Mouse (Mus musculus) stomach, embryonic 16.5 days (tissue): ENCODE measurements around the gene Smarcb1. TPM values are rescaled to one million over a fixed set of nuclear protein-coding genes. Genes with fewer than 3 reads are reported as not detected.

Experiments
- ATAC-seq: fragments of 200-750 bp; cut with Nextera tagmentation; 2 replicates; pipeline ENCODE4 v1.8.0; 2017; ENCODE audit warnings: moderate number of reproducible peaks, moderate TSS enrichment; ENCODE audit not compliant: insufficient read depth, low FRiP score
- H3K27ac ChIP-seq: fragments of 300-500 bp; sonication (generic); 2 replicates; pipeline ENCODE4 v1.5.1; 2014; ENCODE audit warnings: low read length
- H3K27me3 ChIP-seq: fragments of 300-500 bp; sonication (generic); 2 replicates; pipeline ENCODE4 v1.6.1; 2014; ENCODE audit warnings: low read length, control low read depth, mixed read lengths; ENCODE audit not compliant: control insufficient read depth, insufficient read depth
- H3K36me3 ChIP-seq: fragments of 300-500 bp; sonication (generic); 2 replicates; pipeline ENCODE4 v1.6.1; 2014; ENCODE audit warnings: low read length; ENCODE audit not compliant: control insufficient read depth, insufficient read depth
- H3K4me1 ChIP-seq: fragments of 300-500 bp; sonication (generic); 2 replicates; pipeline ENCODE4 v1.6.1; 2014; ENCODE audit warnings: low read length, control low read depth, mixed read lengths; ENCODE audit not compliant: control insufficient read depth, insufficient read depth
- H3K4me2 ChIP-seq: fragments of 300-500 bp; sonication (generic); 2 replicates; pipeline ENCODE4 v1.6.1; 2014; ENCODE audit warnings: low read depth, low read length, mixed read lengths
- H3K4me3 ChIP-seq: fragments of 300-500 bp; sonication (generic); replicated peaks from 2 replicates; pipeline ENCODE4 v1.5.1; 2014; ENCODE audit warnings: mild to moderate bottlenecking, low read length
- H3K9ac ChIP-seq: fragments of 300-500 bp; sonication (generic); 2 replicates; pipeline ENCODE4 v1.6.1; 2014; ENCODE audit warnings: low read length
- H3K9me3 ChIP-seq: fragments of 300-500 bp; sonication (generic); replicated peaks from 2 replicates; pipeline ENCODE4 v1.6.1; 2016; ENCODE audit warnings: low read length, control low read depth; ENCODE audit not compliant: control insufficient read depth
- WGBS: fragments of 180-500 bp; shearing (Covaris S2); extraction: QIAGEN DNeasy Blood & Tissue Kit; methylation state at CpG from one replicate; pipeline ENCODE4 v1.1.7; 2014; 5-methylcytosine and 5-hydroxymethylcytosine counted together
- polyA plus RNA-seq: library from polyadenylated mRNA; unstranded; fragments of >200 nt; fragmentation: Nextera tagmentation; extraction: Ambion mirVana; gene quantifications from 2 replicates; pipeline ENCODE4 v1.2.1, GENCODE M21; 2015

Gene Smarcb1
- polyA plus RNA-seq, 1 experiment from 2014 or later, result 159 TPM

DNA sequence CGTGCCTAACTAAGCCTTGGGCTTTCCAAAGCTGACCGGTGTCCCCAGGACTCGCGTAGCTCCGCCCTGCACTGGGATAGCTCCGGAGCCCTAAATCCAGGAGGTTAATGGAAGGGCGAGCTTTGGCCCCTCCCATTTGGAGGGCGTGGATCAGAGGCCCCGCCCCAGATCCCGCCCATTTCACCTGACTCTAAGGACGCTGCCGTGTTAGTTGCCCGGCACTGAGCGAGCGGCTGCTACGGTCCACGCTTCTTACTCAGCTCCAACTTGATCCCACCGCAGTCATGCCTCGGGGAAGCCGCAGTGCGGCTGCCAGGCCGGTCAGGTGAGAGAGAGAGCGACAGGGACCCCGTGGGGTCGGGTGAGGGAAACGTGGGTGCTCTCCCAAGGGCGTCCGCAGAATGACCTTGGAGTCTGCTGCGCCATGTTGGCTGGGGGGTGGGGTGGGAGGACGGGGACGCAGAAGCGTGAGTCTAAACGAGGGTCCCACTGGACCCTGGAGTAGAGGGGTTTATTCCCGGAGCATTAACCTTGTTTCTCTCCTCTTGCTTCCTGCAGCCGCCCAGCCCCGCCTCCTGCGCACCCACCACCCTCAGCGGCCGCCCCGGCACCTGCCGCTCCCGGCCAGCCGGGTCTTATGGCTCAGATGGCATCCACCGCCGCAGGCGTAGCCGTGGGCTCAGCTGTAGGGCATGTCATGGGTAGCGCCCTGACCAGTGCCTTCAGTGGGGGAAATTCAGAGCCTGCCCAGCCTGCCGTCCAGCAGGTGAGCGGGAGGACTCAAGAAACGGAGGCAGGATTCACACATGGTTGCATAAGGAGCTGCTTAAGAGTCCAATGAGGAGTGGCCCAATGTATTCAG is 14.5 kb upstream of the Smarcb1 start, which contains the start of gene Mmp11:
Gene Mmp11 (minus strand): TSS at position 817 of the 862 bp plus-strand sequence.
- Histone ChIP-seq H3K36me3 (no peaks in the 10 kb centered on the region), H3K4me1 (peaks cover 18% of the 10 kb centered on the region), H3K27ac (no peak within 1 kb of the TSS), H3K27me3 (peaks cover 2% of the 10 kb centered on the region; the same call in 1 of the 2 replicates), H3K9me3 (no peaks in the 10 kb centered on the region), H3K4me2 (peak within 1 kb of the TSS; percentile 71), H3K4me3 (peak within 1 kb of the TSS; percentile 66), H3K9ac (peak within 1 kb of the TSS; percentile 76)
- WGBS, result 3% methylated on average over 51 of the region's 51 CpGs
- peak; percentile 77; the same call in 1 of the 2 replicates for ATAC-seq

DNA sequence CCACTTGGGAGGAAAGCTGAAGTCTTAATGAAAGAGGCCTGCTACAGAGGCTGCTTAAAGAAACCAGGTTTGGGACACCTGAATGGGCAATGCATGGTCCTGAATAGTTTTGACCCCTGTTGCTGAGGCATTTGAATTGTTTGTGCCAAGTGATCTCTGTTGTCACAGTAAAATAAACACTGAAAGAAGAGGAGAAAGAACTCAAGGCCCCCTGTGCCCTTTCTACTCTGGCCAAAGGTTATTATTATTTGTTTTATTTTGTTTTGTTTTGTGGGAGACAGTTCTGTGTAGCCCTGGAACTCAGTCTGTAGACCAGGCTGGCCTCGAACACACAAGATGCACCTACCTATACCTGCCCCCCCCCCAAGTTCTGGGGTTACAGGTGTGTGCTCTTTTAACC is 13.6 kb upstream of the Smarcb1 start:
- H3K4me3 ChIP-seq, result no peak overlapping the region; the same call in 1 of the 2 replicates

DNA sequence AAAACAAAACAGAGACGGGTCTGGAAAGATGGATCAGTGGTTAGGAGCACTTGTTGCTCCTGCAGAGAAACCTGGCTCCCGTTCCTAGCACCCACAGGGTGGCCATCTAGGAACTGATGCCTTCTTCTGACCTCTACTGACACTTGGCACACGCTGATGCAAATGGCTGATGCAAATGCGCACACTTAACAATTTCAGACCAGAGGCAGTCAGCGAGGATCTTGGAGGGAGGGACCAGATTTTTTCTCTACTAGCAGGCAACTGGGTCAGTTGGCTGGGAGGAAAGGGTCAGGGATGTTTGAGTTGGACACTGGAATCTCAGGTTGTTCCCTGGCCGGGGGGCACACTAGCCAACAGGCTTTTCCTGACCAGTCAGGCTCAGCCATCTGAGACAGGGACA is 11.5 kb upstream of the Smarcb1 start, which contains the start of gene Chchd10:
Gene Chchd10 (plus strand): TSS at position 240 of the 400 bp plus-strand sequence.
- no peaks in the 10 kb centered on the region for H3K9me3 ChIP-seq
- peak within 1 kb of the TSS; percentile 90 for H3K9ac ChIP-seq
- peak within 1 kb of the TSS; percentile 99 for H3K4me2 ChIP-seq
- peaks cover 2% of the 10 kb centered on the region; the same call in 1 of the 2 replicates for H3K27me3 ChIP-seq
- WGBS, result 32% methylated on average over 6 of the region's 6 CpGs
- ATAC-seq, result no peak
- no peaks in the 10 kb centered on the region for H3K36me3 ChIP-seq
- H3K27ac ChIP-seq, result no peak within 1 kb of the TSS
- peaks cover 28% of the 10 kb centered on the region for H3K4me1 ChIP-seq
- peak within 1 kb of the TSS; percentile 68 for H3K4me3 ChIP-seq

More for the DNA sequence above, 13.6 kb upstream of the Smarcb1 start:
- Histone ChIP-seq H3K27ac (no peak overlapping the region), H3K9me3 (no peaks in the 10 kb centered on the region), H3K9ac (no peak overlapping the region; the same call in 1 of the 2 replicates), H3K27me3 (peaks cover 2% of the 10 kb centered on the region; the same call in 1 of the 2 replicates), H3K4me1 (peaks cover 28% of the 10 kb centered on the region), H3K4me2 (peak overlapping the region; percentile 71; the same call in 1 of the 2 replicates), H3K36me3 (no peaks in the 10 kb centered on the region)
- ATAC-seq, result no peak
- 42% methylated on average over 1 of the region's 1 CpGs for WGBS

DNA sequence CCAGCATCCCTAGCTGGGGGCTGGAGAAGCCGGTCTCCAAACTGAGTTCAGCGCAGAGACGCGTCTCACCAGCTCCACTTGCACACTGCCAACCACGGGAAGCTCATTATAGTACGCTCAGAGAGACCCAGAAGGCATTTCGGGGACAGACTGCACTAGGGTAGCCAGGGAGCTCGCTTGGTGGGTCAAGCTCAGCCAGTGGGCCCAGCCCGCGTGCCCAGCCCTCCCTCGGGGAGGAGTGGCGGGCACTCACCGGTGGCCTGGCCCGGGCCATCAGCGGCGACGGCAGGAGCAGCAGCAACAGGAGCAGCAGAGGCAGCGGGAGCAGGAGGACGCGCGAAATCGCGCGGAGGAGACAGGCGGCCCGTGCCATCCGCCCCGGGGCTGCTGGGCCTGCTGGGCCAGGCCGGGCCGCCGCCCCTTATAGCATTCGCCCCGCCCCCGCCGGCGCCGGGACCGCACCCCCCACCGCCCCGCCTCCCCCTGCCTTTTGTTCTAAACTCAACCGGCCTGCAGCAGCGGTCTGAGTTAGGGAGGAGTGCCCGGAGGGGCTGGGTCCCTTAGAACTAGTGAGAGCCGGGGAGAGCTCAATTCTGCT is 10.8 kb upstream of the Smarcb1 start:
- Histone ChIP-seq H3K4me3 (peak overlapping the region; percentile 68), H3K27ac (no peak overlapping the region), H3K9ac (peak overlapping the region; percentile 90), H3K9me3 (no peaks in the 10 kb centered on the region), H3K4me2 (peak overlapping the region; percentile 99), H3K27me3 (peaks cover 2% of the 10 kb centered on the region; the same call in 1 of the 2 replicates), H3K4me1 (peaks cover 28% of the 10 kb centered on the region), H3K36me3 (no peaks in the 10 kb centered on the region)
- peak; percentile 80 for ATAC-seq
- WGBS, result under 1% methylated on average over 42 of the region's 44 CpGs

DNA sequence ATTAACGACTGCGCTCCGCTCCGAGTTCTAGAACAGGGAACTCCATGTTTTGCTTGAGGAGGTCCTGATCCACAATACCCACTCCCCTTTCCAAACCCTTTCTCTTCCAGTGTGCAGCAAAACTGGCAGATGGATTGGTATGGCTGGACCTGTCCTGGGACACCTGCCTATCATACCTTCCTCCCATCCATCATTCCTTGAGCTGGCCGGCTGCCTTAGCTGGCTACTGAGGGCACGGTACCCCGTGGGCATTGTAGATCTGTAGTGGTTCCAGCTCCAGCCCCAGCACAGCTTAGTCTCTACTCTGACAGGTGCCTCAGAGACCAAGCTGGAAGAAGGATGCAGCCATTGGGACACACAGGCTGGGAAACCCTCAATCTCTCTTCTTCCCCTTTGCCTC is 9.9 kb upstream of the Smarcb1 start:
- H3K36me3 ChIP-seq, result no peaks in the 10 kb centered on the region
- H3K4me1 ChIP-seq, result peaks cover 28% of the 10 kb centered on the region
- H3K4me3 ChIP-seq, result peak overlapping the region; percentile 68
- WGBS, result 19% methylated on average over 7 of the region's 7 CpGs
- H3K27me3 ChIP-seq, result peaks cover 2% of the 10 kb centered on the region; the same call in 1 of the 2 replicates
- H3K9ac ChIP-seq, result peak overlapping the region; percentile 90
- no peak for ATAC-seq
- H3K27ac ChIP-seq, result no peak overlapping the region
- peak overlapping the region; percentile 99 for H3K4me2 ChIP-seq
- H3K9me3 ChIP-seq, result no peaks in the 10 kb centered on the region

DNA sequence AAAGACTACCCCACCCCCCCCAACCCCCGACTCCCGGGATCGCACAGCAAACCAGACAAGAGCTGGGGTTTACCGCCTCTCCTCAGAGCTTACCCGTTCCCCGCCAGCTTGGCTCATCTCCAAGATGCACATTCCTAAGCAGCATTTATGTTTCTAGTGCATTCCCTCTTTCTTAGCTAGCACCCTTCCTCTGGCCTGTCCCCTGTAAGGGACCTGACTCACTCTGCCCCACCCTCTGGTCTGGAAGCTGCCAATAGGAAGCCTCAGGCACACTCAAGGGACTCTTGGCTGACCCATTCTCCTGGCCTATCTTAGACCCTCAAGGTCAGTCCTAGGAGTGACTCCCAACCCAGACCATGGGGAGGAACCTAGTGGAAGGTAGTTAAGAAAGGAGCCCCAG is 8.9 kb upstream of the Smarcb1 start:
- peak overlapping the region; percentile 99 for H3K4me2 ChIP-seq
- no peak overlapping the region for H3K4me3 ChIP-seq
- H3K27ac ChIP-seq, result no peak overlapping the region
- H3K27me3 ChIP-seq, result no peaks in the 10 kb centered on the region; the same call in 1 of the 2 replicates
- 12% methylated on average over 6 of the region's 6 CpGs for WGBS
- peak; percentile 14 for ATAC-seq
- H3K9me3 ChIP-seq, result no peaks in the 10 kb centered on the region
- H3K9ac ChIP-seq, result peak overlapping the region; percentile 41; the same call in 1 of the 2 replicates
- peaks cover 28% of the 10 kb centered on the region for H3K4me1 ChIP-seq
- 0 out of 2 replicates have a peak, but pooled peaks cover 3% of the 10 kb centered on the region for H3K36me3 ChIP-seq

DNA sequence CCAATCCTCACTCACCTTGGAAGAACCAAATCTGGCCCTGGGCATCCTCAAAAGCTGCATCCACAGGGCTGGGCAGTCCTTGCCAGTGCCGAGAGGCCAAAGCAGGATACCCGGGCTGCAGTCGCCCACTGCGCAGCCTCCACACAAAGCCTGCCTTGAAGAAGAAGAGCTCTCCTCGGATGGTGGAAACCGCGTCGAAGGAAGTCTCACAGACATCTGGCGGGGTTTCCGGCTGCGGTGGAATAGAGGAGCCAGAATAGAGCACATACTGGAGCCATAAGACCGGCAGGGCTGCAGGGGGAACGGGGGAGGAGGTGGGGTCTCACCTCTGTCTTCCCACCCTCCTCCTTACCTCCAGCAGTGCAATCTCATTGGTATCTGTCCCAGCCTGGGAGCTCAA is 5.0 kb upstream of the Smarcb1 start:
- Histone ChIP-seq H3K4me2 (no peak overlapping the region), H3K4me1 (peaks cover 24% of the 10 kb centered on the region), H3K4me3 (no peak overlapping the region), H3K9me3 (no peaks in the 10 kb centered on the region), H3K9ac (peak overlapping the region; percentile 40; the same call in 1 of the 2 replicates), H3K27me3 (no peaks in the 10 kb centered on the region; the same call in 1 of the 2 replicates), H3K27ac (no peak overlapping the region), H3K36me3 (0 out of 2 replicates have a peak, but pooled peaks cover 4% of the 10 kb centered on the region)
- 77% methylated on average over 13 of the region's 13 CpGs for WGBS
- no peak for ATAC-seq

DNA sequence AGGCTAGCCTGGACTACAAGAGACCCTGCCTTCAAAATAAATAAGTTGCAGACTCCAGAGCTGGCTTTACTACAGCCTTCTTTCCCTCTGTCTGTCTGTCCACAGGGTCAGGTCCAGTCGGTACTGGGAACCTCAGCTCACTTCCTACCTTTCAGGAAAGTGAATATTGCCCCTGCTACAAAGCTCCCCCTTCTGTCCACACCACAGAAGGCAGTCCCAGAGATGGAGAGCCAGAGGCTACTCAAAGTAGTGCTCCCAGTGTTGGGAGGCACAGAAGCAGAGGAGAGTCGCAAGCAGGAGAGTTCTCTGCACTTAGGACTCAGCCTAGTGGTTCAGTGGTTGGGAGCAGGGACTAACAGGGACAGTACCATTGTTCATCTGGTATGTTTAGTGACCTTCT is 2.9 kb upstream of the Smarcb1 start:
- H3K9ac ChIP-seq, result no peak overlapping the region
- H3K27ac ChIP-seq, result no peak overlapping the region
- peaks cover 20% of the 10 kb centered on the region for H3K4me1 ChIP-seq
- H3K4me3 ChIP-seq, result no peak overlapping the region
- H3K27me3 ChIP-seq, result no peaks in the 10 kb centered on the region
- H3K36me3 ChIP-seq, result 0 out of 2 replicates have a peak, but pooled peaks cover 4% of the 10 kb centered on the region
- WGBS, result 69% methylated on average over 2 of the region's 2 CpGs
- ATAC-seq, result no peak
- no peaks in the 10 kb centered on the region for H3K9me3 ChIP-seq
- no peak overlapping the region for H3K4me2 ChIP-seq
